Mouse (Mus musculus) layer of hippocampus, adult 2 months (tissue): Measurements from ENCODE around the gene Celsr3. TPM values are rescaled to one million over a fixed set of nuclear protein-coding genes. Genes with fewer than 3 reads are reported as not detected.

Experiments
- DNase-seq, 2 experiments: peaks; one replicate each; pipeline ENCODE4 v3.0.0; 2022; ENCODE audit warnings: low spot score in 2 of 2
- H3K27ac ChIP-seq: fragments of 200-600 bp; 2 replicates; pipeline ENCODE4 v1.8.1; 2022
- H3K4me3 ChIP-seq: fragments of 200-600 bp; 2 replicates; pipeline ENCODE4 v1.8.1; 2022; ENCODE audit warnings: mild to moderate bottlenecking
- CTCF ChIP-seq: fragments of 200-600 bp; conservative IDR thresholded peaks from 2 replicates; pipeline ENCODE4 v1.8.1; 2022; ENCODE audit warnings: antibody characterized with exemption, mild to moderate bottlenecking, moderate library complexity
- total RNA-seq, 2 experiments: library from RNA; stranded (reverse); gene quantifications; 2 replicates each; pipeline ENCODE4 v1.2.3; 2021

Celsr3 gene
- total RNA-seq, 2 experiments from 2014 or later, result 66.4 to 79.6 TPM

DNA sequence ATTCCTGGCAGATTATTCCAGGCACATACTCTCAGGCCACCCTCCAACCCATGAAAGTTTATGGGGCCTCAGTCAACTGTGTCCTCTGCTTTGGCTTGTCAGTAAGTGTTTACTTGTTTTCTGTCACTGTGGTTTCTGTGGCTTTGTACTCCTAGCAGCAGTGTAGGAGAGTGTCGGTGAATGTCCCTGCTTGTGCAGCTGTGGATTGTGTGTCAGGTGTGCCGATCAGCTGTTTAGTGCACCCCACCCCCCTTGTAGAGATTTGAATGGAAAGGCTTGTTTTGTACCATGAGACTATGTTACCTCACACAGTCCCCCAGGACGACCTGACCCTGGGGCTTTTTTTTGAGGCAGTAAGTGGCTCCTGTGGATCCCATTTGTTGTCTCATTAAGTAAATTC is 33.4 kb upstream of the Celsr3 start:
- DNase-seq, result no peak
- Histone ChIP-seq H3K4me3 (no peak overlapping the region), H3K27ac (peak overlapping the region; percentile 91)
- no peak for TF ChIP-seq CTCF

DNA sequence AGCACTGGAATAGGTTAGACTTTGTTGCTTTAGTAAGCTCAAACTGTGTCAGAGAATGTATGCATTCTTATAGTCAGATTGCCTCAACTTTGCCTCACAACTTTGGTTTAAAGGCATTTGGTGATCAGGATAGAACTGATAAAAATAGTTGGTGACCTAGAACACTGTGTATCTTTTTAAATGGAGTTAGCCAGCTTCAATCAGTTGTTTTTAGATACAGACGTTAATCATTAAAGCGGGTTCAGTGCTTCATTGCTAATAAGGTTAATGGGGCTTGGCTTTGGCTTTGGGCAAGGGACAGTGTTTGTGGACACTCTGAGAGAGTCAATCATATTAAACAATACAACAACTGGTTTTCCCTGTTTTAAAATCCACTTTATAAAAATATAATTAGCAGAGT is 30.8 kb upstream of the Celsr3 start:
- Histone ChIP-seq H3K4me3 (peak overlapping the region; percentile 54), H3K27ac (peak overlapping the region; percentile 91)
- DNase-seq, result no peak
- no peak for TF ChIP-seq CTCF

DNA sequence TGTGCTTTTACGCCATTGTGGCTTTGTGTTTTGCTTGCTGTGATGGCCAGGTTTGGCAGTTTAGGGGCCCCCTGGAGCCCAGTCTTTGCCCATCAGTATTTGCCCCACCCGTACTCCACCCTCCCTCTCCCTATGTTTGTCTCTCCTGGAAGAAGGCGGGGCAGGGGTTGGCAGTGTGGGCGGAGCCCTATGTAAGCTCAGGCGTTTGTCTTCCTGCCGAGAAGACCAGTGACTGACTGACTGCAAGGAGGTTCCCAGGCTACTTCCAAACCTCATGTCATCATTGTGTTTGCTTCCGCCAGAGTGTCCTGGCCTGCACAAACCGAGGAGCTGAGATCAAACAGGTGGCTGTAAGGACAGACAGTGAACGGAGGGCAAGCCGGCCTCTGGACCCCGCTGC is 30.4 kb upstream of the Celsr3 start:
- H3K27ac ChIP-seq, result peak overlapping the region; percentile 91
- TF ChIP-seq CTCF, result no peak
- peak in 1 of 2 experiments; percentile 29 for DNase-seq
- peak overlapping the region; percentile 54 for H3K4me3 ChIP-seq

DNA sequence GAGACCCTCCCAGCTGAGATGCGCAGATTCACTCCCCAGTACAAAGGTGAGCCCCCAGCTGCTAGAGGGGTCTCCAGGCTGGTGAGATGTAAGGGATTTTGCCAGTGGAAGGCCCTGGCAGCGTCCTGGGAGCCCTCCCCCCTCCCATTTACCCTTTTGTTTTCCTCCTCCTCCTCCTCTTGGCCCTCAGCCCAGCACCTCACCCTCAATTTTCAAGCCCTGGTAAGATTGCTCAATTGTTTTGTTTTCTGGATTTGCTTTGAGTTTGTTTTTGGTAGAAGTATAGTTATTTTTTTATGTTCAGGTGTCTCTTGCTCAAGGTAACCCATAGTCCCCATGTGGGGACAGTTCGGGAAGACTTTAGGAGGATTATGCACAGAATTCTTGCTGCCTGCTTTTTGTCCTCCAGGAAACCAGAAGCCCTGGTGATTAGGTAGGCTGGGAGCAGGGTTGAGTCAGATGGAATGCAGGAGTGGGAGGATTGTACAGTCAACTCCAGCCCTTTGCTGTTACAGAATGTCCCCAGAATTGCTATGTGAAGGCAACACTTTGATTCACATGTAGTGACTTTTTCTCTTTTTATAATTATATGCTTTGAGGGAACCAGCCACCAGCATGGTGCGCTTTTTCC is 29.7 kb upstream of the Celsr3 start:
- Histone ChIP-seq H3K4me3 (peak overlapping the region; percentile 54), H3K27ac (peak overlapping the region; percentile 91)
- TF ChIP-seq CTCF, result no peak
- peak; percentile 49 to 61 for DNase-seq

DNA sequence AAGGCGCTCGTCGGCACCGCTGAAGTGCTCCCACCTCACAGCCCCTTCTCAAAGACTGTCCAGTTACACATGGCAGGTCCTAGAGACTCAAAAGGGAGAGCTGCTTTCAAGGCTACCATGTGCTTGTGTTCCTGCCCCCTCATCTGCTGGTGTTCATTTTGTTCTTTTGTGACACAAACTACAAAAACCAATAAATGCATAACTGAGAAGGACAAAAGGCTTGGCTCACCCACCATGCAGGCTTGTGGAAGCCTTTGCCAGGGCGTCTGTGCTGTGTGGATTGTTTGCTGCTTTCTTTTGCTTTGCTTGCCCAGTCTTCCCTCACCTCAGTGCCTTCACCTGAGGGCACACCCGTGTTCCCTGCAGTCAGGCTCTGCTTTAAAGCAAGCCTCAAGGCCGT is 28.6 kb upstream of the Celsr3 start:
- no peak for TF ChIP-seq CTCF
- DNase-seq, result peak in 1 of 2 experiments; percentile 45
- H3K27ac ChIP-seq, result peak overlapping the region; percentile 91
- peak overlapping the region; percentile 54 for H3K4me3 ChIP-seq

DNA sequence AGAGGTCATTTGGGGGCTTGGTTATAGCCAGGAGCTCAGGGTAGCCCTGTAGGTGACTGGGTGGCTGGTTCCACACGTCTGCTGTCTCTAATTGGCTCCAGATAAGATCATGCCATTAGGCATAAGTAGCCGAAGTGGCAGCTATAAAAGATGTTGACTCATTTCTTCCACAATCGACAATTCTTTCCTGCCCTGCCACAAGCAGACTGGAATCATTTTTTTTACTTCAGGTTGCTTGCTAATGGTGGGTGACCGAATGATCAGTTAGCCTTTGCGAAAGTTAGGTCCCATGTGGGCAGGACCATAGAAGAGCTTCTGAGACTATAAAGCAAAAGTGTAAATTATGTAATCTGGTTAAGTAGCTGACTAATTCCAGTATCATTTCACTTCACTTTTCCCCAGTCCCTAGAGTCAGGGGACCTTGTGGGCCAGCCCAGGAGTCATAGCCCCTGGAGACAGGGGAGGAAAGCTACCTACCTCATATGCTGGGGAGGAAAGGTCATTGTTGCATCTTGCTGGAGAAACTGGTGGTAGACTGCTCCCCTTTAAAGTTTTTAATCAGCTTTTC is 27.5 kb upstream of the Celsr3 start:
- peak overlapping the region; percentile 34; the same call in 1 of the 2 replicates for H3K4me3 ChIP-seq
- no peak for DNase-seq
- H3K27ac ChIP-seq, result peak overlapping the region; percentile 91
- TF ChIP-seq CTCF, result no peak

DNA sequence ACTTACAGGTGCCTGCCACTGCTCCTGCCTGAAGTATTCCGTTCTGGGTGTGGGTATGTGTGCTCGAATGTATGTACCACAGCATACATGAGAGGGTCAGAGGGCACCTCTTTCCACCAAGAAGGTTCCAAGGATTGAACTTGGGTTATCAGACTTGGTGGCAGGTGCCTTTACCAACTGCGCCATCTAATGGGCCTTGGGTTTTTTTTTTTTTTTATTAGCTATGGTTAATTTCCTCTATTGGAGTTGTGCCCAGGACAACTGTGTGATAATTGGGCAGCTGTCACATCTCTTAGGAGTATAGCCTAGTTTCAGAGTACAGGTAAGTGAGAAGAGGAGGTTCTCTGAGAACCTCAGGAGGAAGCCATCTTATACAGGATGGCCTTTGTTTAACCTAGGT is 26.6 kb upstream of the Celsr3 start:
- DNase-seq, result no peak
- TF ChIP-seq CTCF, result peak; percentile 58
- Histone ChIP-seq H3K4me3 (peak overlapping the region; percentile 34; the same call in 1 of the 2 replicates), H3K27ac (peak overlapping the region; percentile 91)

DNA sequence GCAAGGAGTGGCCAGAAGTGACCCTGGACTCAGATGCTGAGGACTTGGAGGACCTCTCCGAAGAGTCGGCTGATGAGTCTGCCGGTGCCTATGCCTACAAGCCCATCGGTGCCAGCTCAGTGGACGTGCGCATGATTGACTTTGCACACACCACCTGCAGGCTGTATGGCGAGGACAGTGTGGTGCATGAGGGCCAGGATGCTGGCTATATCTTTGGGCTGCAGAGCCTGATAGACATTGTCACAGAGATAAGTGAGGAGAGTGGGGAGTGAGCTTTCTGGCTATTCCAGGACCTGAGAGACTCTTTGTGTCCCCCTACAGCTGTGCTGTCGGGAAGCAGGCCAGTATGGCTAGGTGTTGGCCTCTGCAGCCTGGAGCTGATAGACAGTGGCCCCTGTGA is 20.4 kb upstream of the Celsr3 start:
- DNase-seq, result no peak
- TF ChIP-seq CTCF, result no peak
- H3K27ac ChIP-seq, result no peak overlapping the region
- H3K4me3 ChIP-seq, result no peak overlapping the region

DNA sequence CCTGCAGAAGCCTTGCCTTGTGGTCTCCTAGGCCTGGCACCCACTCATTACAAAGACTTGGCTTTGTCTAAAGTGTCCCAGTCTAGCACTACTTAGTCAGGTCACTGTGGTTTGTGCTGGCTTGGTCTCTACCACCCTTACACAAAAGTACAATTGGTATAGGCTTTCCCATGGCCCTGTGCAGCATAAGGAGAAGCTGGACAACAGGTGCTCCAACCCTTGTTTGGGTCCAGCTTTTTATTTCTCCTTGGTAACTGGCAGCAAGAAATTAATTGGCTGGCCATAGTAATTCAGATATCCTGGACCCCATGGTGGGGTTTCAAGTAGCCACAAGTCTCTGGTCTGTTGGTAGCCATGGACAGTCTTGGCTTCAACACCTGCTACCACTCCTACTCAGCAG is 19.7 kb upstream of the Celsr3 start:
- DNase-seq, result no peak
- H3K27ac ChIP-seq, result 0 out of 2 replicates have a peak overlapping the region, but pooled peaks have one; percentile 33
- no peak overlapping the region for H3K4me3 ChIP-seq
- TF ChIP-seq CTCF, result no peak

DNA sequence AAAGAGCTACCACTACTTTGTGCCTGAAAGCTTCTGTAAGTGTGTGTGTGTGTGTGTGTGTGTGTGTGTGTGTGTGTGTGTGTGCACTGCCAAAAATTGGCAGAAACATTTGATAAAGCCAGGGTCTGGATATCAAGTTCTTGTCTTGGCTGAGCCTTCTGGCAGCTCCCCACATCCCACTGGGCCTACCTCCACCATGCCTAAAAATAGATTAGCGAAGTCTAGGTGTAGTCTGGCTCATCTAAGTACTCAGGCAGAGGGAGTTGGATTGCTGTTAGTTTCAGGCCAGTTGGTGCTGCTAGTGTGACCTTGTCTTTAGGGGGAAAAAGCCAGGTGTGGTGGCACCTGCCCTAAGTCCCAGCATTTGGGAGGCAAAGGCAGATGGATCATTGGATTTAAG is 19.3 kb upstream of the Celsr3 start:
- Histone ChIP-seq H3K27ac (peak overlapping the region; percentile 60), H3K4me3 (no peak overlapping the region)
- no peak for TF ChIP-seq CTCF
- DNase-seq, result no peak

DNA sequence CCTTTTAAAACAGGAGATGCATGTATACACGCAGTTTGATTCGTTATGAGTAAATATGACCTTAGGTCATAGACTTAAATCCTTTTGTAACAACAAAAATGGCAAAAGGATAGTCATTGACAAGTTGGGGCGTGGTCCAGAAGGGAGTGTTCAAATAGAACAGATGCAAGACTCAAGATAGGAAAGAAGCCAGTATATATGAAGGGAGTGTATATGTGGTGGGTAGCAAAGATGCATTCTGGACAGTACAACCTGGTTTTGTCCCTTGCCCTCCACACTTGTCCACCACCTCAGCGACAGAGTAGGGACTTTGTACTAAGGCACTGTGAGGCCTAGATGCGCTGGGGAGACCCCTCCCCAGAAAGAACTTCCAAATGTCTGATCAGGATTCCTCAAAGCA is 18.4 kb upstream of the Celsr3 start:
- DNase-seq, result no peak
- Histone ChIP-seq H3K4me3 (no peak overlapping the region), H3K27ac (peak overlapping the region; percentile 60)
- TF ChIP-seq CTCF, result no peak

DNA sequence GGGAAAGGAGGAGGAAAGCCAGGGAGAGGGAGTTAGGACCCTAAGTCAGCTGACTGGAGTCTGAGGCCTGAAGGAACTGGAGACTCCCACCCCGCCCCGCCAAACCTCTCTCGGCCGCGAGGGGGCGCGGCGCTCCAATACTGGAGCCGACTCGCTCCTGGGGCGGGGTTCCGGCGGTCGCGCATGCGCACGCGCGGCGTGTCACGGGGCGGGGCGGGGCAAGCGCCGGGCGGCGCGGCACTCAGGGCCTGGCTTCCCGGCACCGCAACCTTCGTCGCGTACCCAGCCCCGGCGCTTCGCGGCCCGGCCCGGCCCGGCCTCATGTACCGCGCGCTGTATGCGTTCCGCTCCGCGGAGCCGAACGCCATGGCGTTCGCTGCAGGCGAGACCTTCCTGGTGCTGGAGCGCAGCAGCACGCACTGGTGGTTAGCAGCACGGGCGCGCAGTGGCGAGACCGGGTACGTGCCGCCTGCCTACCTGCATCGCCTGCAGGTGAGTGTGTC is 17.9 kb upstream of the Celsr3 start, which contains the start of gene Nckipsd:
Gene Nckipsd (plus strand): TSS at position 206 of the 503 bp plus-strand sequence.
- H3K4me3 ChIP-seq, result peak within 1 kb of the TSS; percentile 98
- TF ChIP-seq CTCF, result peak; percentile 89
- peak within 1 kb of the TSS; percentile 90 for H3K27ac ChIP-seq
- peak; percentile 89 to 98 for DNase-seq

DNA sequence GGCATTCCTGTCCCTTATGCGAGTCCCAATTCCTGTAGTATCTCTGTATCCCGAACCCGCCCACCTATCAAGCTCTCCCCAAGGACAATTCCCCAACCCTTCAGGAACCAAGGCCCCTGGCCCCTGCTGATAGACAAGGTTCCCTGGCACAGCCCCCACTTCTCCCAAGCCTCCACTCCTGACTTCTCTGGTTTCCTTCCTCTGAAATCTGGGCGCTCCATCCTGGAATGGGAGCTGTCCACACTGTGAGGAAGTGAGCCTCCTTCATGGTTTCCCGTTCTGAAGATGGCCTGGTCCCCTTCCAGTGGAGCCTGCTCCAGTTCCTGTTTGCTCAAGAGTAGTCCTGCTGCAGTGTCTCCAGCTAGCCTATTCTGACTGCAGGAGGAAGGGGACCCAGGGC is 16.9 kb upstream of the Celsr3 start:
- TF ChIP-seq CTCF, result no peak
- Histone ChIP-seq H3K4me3 (peak overlapping the region; percentile 98), H3K27ac (peak overlapping the region; percentile 90; the same call in 1 of the 2 replicates)
- no peak for DNase-seq

DNA sequence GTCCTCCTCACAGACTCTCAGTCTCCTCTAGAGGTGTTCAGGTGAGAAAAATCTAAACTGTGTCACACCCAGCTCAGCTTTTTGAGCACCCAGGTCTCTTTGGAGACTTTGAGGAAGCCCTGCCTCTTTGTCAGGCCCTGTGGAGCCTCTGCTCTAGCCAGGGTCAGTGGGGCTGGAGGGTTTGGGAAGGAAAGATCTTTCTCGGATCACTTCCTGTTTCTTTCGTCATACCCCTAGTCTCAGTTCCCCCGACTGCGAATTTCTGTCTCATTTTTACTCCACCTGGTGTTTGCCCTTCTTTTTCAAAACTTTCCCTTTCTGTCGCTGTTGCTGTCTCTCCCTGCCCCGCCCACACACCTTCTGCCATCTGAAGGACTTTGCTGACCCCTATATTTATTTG is 16.4 kb upstream of the Celsr3 start:
- no peak for DNase-seq

More for the DNA sequence above, 16.4 kb upstream of the Celsr3 start:
- Histone ChIP-seq H3K4me3 (peak overlapping the region; percentile 98; the same call in 1 of the 2 replicates), H3K27ac (peak overlapping the region; percentile 90; the same call in 1 of the 2 replicates)
- TF ChIP-seq CTCF, result no peak
